Mouse (Mus musculus): ENCODE measurements around the gene Cux1. TPM values are rescaled to one million over a fixed set of nuclear protein-coding genes. Genes with fewer than 3 reads are reported as not detected.
A peak's percentile ranks its signal among the peaks of the same experiment; 100 is the strongest.

Gene Cux1
- polyA plus RNA-seq, 1 experiment from 2014 or later: 100 TPM

DNA sequence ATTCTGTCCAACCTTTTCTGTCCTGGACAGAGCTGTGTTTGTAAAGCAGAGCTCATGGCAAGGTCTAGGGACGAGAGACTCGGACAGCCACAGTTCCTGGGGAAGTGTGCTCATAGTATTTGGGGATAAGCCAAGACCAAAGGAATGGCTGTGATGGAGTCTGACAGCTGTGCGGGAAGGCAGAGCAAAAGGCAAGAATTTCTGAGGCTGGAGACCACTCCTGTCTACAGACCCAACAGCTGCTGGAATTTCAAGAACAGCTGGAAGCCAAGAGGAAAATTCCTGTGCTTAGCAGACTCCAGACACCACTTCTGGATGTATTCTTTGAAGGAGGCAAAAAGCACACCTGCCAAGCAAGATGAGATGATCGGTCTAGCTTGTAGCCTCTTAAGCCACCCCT is 297.4 kb downstream of the Cux1 start:
- Histone ChIP-seq H3K4me1 (peaks cover 7% of the 10 kb centered on the region; the same call in 1 of the 2 replicates), H3K9me3 (replicated peaks) (no peaks in the 10 kb centered on the region), H3K27ac (replicated peaks) (no peak overlapping the region), H3K36me3 (peaks cover 46% of the 10 kb centered on the region), H3K27me3 (ENCODE audit: low read depth, poor library complexity, severe bottlenecking) (no peaks in the 10 kb centered on the region), H3K4me3 (no peak overlapping the region)
- DNase-seq (ENCODE audit: low spot score): no peak
- 80% methylated on average over 4 of the region's 4 CpGs for WGBS

DNA sequence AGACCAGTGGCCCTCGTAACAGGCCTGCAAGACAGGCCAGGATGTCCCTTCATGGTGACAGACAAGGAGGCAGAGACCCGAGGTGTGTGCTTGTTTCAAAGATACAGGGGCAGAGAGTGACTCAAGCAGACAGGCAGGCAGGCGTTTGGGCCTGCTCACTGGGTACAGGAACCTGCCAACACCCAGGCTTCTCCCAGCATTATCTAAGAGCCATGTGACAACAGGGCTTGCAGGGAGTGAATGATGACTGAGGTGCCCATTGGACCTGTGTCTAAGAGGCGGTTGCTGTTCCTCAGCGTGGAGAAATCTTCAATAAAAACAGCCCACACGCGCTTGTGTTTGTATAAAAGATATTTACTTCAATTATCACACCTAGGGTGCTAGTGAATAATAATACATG is 301.2 kb downstream of the Cux1 start:
- 89% methylated on average over 7 of the region's 7 CpGs for WGBS
- Histone ChIP-seq H3K27me3 (ENCODE audit: low read depth, poor library complexity, severe bottlenecking) (no peaks in the 10 kb centered on the region), H3K27ac (replicated peaks) (no peak overlapping the region), H3K4me1 (peaks cover 7% of the 10 kb centered on the region; the same call in 1 of the 2 replicates), H3K4me3 (no peak overlapping the region), H3K9me3 (replicated peaks) (no peaks in the 10 kb centered on the region), H3K36me3 (peaks cover 10% of the 10 kb centered on the region)
- DNase-seq (ENCODE audit: low spot score): no peak

DNA sequence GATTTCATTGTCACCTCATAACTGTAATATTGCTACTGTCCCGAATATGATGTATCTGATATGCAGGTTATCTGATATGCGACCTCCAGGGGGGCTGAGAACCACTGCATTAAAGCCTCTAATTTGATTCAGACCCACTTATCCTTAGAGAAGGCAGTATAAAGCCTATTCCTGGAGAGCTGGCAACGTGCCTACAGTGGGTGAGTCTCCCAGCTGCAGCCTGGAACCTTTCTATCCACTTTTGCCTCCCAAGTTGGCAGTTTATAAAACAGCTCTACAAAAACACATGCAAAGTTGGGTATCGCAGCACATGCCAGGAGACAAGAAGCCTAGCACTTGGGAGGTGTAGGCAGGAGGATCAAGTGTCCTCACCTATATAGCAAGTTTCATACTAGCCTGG is 303.9 kb downstream of the Cux1 start:
- Histone ChIP-seq H3K36me3 (no peaks in the 10 kb centered on the region), H3K9me3 (replicated peaks) (no peaks in the 10 kb centered on the region), H3K4me1 (no peaks in the 10 kb centered on the region), H3K27ac (replicated peaks) (no peak overlapping the region), H3K4me3 (no peak overlapping the region), H3K27me3 (ENCODE audit: low read depth, poor library complexity, severe bottlenecking) (no peaks in the 10 kb centered on the region)
- WGBS: 88% methylated on average over 4 of the region's 4 CpGs
- no peak for DNase-seq (ENCODE audit: low spot score)

DNA sequence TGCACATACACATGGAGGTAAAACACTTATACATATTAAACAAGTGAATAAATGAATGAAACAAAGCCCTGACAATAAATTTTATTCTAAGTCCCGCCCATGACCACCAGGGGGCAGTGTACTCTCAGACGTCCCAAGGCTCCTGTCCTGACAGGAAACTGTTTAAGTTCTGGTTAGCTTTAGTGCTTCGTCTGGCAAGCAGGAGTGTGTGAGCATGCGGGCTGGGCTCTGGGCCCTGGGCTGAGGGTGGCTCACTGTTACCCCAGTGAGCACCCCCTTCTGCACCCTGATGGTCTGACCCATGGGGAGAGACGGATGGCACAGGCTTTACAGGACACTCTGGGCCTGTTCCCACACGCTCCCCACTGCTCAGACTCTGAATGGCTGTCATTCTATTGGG is 308.4 kb downstream of the Cux1 start:
- H3K9me3 ChIP-seq (replicated peaks): no peaks in the 10 kb centered on the region
- H3K27ac ChIP-seq (replicated peaks): no peak overlapping the region
- H3K4me3 ChIP-seq: no peak overlapping the region
- 40% methylated on average over 6 of the region's 6 CpGs for WGBS
- H3K36me3 ChIP-seq: peaks cover 21% of the 10 kb centered on the region
- no peaks in the 10 kb centered on the region for H3K4me1 ChIP-seq
- DNase-seq (ENCODE audit: low spot score): peak; percentile 57
- H3K27me3 ChIP-seq (ENCODE audit: low read depth, poor library complexity, severe bottlenecking): no peaks in the 10 kb centered on the region

DNA sequence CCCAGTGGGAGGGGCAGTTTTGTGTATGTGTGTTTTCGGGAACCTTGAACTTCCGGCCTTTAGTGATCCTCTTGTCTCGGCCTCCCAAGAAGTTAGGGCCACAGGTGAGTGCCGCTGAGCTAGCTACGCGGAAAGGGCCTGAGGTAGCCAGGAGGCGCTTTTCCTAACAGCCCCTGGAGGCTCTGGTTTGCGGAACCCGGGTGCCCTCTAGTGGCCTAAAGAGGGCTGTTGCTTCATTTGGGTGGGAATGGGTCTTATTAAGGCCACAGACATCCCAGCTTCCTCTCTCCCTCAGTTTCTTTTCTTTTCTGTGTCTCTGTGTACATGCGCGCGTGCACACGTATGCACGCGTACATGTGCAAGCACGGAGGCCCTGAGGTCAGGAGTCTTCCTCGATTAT is 314.4 kb downstream of the Cux1 start:
- DNase-seq (ENCODE audit: low spot score): peak; percentile 75
- peaks cover 51% of the 10 kb centered on the region for H3K36me3 ChIP-seq

DNA sequence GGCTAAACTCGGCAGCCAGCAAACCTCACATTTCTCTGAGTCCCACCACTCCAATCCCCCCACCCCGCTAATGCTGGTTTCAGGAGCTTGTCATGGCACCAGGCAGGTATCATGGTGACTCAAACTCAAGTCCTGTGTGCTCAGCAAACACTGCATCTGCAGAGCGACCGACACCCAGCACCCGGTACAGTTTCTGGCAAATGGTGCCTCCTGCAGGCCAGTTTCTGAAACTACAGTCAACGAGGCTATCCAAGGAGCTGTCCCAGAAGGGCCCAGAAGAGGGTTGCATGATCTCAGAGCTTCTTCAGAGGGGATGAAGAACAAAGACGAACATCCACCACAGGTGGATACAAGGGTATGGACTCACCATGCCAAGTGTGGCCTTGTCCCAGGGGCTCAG is 316.3 kb downstream of the Cux1 start:
- peaks cover 41% of the 10 kb centered on the region for H3K36me3 ChIP-seq
- no peak overlapping the region for H3K4me3 ChIP-seq
- peak; percentile 49 for DNase-seq (ENCODE audit: low spot score)
- H3K27me3 ChIP-seq (ENCODE audit: low read depth, poor library complexity, severe bottlenecking): peaks cover 6% of the 10 kb centered on the region
- H3K9me3 ChIP-seq (replicated peaks): no peaks in the 10 kb centered on the region
- no peak overlapping the region for H3K27ac ChIP-seq (replicated peaks)
- peaks cover 17% of the 10 kb centered on the region for H3K4me1 ChIP-seq
- WGBS: 50% methylated on average over 7 of the region's 7 CpGs

More for the DNA sequence above, 314.4 kb downstream of the Cux1 start:
- Histone ChIP-seq H3K27me3 (ENCODE audit: low read depth, poor library complexity, severe bottlenecking) (no peaks in the 10 kb centered on the region), H3K9me3 (replicated peaks) (no peaks in the 10 kb centered on the region), H3K4me1 (peaks cover 11% of the 10 kb centered on the region), H3K27ac (replicated peaks) (no peak overlapping the region), H3K4me3 (no peak overlapping the region)
- 18% methylated on average over 17 of the region's 17 CpGs for WGBS

DNA sequence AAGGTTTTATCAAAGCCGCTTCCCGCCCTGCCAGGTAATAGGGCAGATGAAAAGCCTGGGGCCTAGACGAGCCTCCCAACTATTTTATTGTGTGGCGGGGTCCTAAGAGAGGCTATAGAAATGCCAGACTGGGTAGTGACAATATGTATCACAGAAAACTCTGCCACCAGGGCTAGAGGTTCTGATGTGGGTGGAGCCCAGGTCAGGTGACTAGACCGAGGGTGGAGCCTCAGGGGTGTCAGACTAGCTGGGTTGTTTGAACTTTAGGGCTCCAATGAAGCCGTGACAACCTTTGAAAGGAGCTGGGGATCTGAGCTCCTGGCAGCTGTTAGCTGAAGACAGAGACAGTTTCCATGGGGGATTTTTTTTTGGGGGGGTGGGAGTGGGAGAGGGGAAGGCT is 318.8 kb downstream of the Cux1 start:
- Histone ChIP-seq H3K36me3 (peaks cover 27% of the 10 kb centered on the region), H3K27ac (replicated peaks) (no peak overlapping the region), H3K4me3 (no peak overlapping the region), H3K27me3 (ENCODE audit: low read depth, poor library complexity, severe bottlenecking) (peaks cover 9% of the 10 kb centered on the region), H3K9me3 (replicated peaks) (no peaks in the 10 kb centered on the region), H3K4me1 (peaks cover 37% of the 10 kb centered on the region)
- 72% methylated on average over 6 of the region's 6 CpGs for WGBS
- DNase-seq (ENCODE audit: low spot score): no peak

DNA sequence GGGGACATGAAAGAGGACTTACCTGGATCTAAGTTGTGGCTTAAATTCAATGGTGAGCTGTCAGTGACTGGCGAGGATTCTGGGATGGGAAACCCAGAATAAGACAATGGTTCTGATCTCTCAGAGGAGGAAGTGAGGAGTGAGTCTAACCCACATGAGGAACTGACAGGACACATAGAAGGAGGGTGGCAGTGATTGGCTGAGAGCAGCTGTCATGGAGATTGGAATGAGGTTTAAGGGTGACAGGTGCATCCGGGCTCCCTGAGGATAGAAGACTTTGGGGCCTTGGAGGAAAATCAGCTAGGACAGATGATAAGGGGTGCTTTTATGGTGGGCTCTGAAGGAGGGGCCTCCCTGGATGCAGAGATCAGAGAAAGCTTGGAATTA is 320.8 kb downstream of the Cux1 start, which contains the start of gene Sh2b2:
Gene Sh2b2, minus strand, starts transcription at position 105 of the 387 bp plus-strand sequence.
- DNase-seq (ENCODE audit: low spot score): no peak
- H3K4me1 ChIP-seq: peaks cover 50% of the 10 kb centered on the region
- peak within 1 kb of the TSS; percentile 68 for H3K4me3 ChIP-seq
- H3K27ac ChIP-seq (replicated peaks): peak within 1 kb of the TSS; percentile 90
- peaks cover 22% of the 10 kb centered on the region for H3K36me3 ChIP-seq
- no peaks in the 10 kb centered on the region for H3K9me3 ChIP-seq (replicated peaks)
- peaks cover 9% of the 10 kb centered on the region for H3K27me3 ChIP-seq (ENCODE audit: low read depth, poor library complexity, severe bottlenecking)
- WGBS: 80% methylated on average over 2 of the region's 2 CpGs

DNA sequence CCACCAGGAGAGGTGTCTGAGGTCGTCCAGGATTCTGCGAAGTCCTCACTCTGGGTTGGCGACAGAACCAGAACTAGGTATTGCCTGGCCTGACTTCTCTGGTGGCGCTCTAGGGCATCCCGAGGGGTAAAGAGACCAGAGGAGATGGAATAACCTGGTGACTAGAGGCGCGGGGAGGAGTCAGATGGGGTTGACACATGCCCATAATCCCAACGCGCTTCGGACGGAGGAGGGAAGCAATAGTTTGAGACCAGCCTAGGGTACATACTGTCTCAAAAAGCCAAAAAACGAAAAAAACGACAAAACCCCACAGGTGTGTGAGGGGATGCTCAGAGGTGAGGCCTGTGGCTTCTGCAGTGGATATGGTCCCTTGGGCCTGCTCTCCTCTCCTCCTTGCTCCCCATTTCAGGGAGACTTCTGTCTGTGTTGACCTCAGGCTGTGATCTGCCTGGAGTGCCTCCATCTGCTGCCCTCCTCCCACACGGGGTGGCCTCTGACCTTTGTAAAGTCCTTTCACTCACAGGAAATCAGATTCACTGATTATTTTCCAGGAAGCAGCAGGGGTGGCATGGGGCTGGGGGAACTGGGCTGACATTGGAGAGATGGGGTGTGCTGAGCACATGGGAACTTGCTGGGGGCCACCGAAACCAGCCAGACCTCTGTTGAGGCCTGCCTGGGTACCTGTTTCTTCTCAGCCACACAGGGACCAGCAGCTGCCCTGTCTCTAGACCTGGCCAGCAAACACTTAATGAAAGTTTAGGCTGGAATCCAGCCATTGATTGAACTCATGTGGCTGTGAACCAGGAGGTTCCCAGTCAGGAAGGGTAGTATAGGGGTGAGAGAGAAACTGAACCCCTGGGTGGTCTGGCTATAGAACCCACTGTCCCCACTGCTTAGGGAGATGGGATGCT is 321.5 kb downstream of the Cux1 start:
- peaks cover 9% of the 10 kb centered on the region for H3K27me3 ChIP-seq (ENCODE audit: low read depth, poor library complexity, severe bottlenecking)
- H3K36me3 ChIP-seq: peaks cover 19% of the 10 kb centered on the region
- H3K9me3 ChIP-seq (replicated peaks): no peaks in the 10 kb centered on the region
- H3K27ac ChIP-seq (replicated peaks): peak overlapping the region; percentile 90
- 10% methylated on average over 15 of the region's 15 CpGs for WGBS
- peaks cover 56% of the 10 kb centered on the region for H3K4me1 ChIP-seq
- DNase-seq (ENCODE audit: low spot score): peak; percentile 32
- peak overlapping the region; percentile 68 for H3K4me3 ChIP-seq

DNA sequence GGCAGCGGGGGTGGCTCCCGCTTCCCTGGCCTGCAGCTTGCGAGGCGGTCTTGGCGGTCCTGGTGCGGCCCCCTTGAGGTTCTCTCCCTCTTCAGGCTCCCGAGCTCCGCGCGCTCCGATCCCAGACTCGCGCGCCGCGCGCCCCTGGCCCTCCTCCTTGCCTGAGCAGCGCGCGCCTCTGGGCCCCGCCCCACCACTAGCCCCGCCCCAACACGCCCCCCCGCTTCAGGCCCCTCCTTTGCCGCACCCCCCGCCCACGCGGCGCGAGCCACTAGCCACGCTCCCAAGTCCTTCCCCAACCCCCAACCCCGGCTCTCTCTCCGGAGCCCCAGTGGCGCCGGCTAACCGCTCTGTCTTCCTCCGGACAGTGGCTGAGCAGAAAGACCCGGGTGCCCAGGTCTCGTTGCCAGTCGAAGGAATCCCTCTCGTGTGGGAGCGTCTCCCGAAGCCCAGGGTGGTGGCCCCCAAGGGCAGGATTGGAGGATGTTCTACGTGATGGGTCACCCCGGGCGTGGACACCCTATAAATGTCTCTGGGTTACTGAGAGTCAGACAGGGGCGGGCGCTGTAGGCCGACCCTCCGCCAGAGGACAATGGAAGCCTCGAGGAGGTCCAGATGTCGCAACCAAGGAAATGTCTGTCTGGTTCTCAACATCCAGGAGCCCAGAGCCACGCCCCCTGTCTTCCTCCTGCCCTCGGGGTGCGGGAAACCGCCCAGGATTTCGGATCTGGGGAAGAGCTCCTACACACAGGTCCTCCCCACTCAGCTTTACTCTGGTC is 322.3 kb downstream of the Cux1 start:
- peaks cover 64% of the 10 kb centered on the region for H3K4me1 ChIP-seq
- peaks cover 12% of the 10 kb centered on the region for H3K27me3 ChIP-seq (ENCODE audit: low read depth, poor library complexity, severe bottlenecking)
- peak overlapping the region; percentile 68 for H3K4me3 ChIP-seq
- H3K27ac ChIP-seq (replicated peaks): peak overlapping the region; percentile 90
- H3K9me3 ChIP-seq (replicated peaks): no peaks in the 10 kb centered on the region
- H3K36me3 ChIP-seq: peaks cover 11% of the 10 kb centered on the region
- under 1% methylated on average over 52 of the region's 57 CpGs for WGBS
- peak; percentile 88 for DNase-seq (ENCODE audit: low spot score)

DNA sequence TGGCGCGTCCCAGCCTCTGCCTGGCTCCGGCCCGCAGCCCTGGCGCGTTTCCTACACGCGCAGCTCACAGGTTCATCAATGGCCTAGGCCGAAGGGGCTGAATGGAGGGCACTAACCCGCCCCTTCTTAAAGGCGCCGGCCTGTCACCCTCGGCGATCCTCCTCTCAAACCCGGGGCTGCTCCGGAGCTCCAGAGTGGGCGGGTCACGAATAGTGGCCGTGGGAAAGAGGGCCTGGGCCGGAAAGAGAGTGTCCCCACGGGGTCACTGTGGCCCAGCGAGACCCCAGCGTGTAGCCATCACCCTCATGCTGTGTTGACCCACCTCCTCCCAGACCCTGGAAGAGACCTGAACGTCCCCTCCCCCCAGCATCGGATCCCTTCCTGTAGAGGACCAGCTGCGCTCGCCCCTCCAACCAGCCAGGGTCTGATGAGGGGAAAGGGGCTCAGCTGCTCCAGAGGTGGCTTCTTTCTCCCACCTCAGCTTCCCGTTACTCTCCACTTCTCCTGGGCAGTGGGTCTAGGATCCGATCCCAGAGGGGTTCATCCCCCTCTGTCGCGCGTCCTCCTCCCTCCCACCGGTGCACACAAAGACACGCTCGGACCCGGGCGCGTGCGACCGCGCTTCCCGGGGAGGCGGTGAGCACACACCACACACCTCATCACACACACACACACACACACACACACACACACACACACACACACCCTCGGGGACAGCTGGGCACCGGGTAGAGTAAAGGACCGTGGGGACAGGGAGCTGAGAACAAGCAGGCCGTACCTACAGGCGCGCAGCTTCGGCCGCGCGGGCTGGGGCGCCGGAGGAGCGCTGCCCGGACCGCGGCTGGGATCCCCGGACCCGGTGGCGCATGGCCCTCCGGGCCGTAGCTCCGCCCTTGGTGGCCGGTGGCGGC is 323.2 kb downstream of the Cux1 start:
- peak; percentile 72 for DNase-seq (ENCODE audit: low spot score)
- under 1% methylated on average over 66 of the region's 67 CpGs for WGBS
- Histone ChIP-seq H3K9me3 (replicated peaks) (no peaks in the 10 kb centered on the region), H3K4me1 (peaks cover 63% of the 10 kb centered on the region), H3K27me3 (ENCODE audit: low read depth, poor library complexity, severe bottlenecking) (peaks cover 13% of the 10 kb centered on the region), H3K36me3 (peaks cover 6% of the 10 kb centered on the region), H3K4me3 (peak overlapping the region; percentile 68), H3K27ac (replicated peaks) (peak overlapping the region; percentile 90)

DNA sequence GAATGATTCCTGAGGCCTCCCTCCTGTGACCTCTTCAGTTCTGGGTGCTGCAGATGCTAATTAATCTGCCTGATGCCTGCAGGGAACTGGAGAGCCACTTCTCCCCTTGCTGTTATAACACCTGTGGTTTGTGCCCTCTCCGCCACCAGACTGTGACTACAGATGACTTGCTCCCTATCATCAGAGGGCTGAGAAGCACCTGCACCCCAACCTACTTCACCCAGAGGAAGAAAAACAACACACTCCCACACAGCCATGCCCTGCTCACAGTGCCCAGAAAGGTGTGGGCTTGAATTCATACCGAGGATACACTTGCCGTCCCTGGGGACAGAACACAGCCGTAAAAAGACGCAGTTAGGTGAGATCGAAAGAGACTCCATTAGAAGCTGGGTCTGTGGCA is 326.1 kb downstream of the Cux1 start:
- H3K4me1 ChIP-seq: peaks cover 71% of the 10 kb centered on the region
- no peaks in the 10 kb centered on the region for H3K9me3 ChIP-seq (replicated peaks)
- peaks cover 18% of the 10 kb centered on the region for H3K27me3 ChIP-seq (ENCODE audit: low read depth, poor library complexity, severe bottlenecking)
- whole genome bisulfite sequencing: 85% methylated on average over 6 of the region's 6 CpGs
- H3K4me3 ChIP-seq: no peak overlapping the region
- H3K36me3 ChIP-seq: no peaks in the 10 kb centered on the region
- DNase-seq (ENCODE audit: low spot score): no peak
- no peak overlapping the region for H3K27ac ChIP-seq (replicated peaks)
